Mouse (Mus musculus) intestine, embryonic 16.5 days (tissue): ENCODE measurements around the gene Spata31d1a. TPM values are rescaled to one million over a fixed set of nuclear protein-coding genes. Genes with fewer than 3 reads are reported as not detected.
A peak's percentile ranks its signal among the peaks of the same experiment; 100 is the strongest.

Source experiments
- ATAC-seq: fragments of 200-750 bp; cut with Nextera tagmentation; 2 replicates; pipeline ENCODE4 v1.8.0; 2017; ENCODE audit warnings: moderate TSS enrichment, moderate library complexity
- H3K27ac ChIP-seq: fragments of 300-500 bp; sonication (generic); 2 replicates; pipeline ENCODE4 v1.5.1; 2014; ENCODE audit warnings: mild to moderate bottlenecking, low read length
- H3K27me3 ChIP-seq: fragments of 300-500 bp; sonication (generic); replicated peaks from 2 replicates; pipeline ENCODE4 v1.6.1; 2014; ENCODE audit warnings: low read length, control low read depth, mixed read lengths; ENCODE audit not compliant: control insufficient read depth, insufficient read depth
- H3K36me3 ChIP-seq: fragments of 300-500 bp; sonication (generic); 2 replicates; pipeline ENCODE4 v1.6.1; 2014; ENCODE audit warnings: low read length, control low read depth; ENCODE audit not compliant: control insufficient read depth, insufficient read depth
- H3K4me1 ChIP-seq: fragments of 300-500 bp; sonication (generic); 2 replicates; pipeline ENCODE4 v1.6.1; 2014; ENCODE audit warnings: low read length, control low read depth, mixed read lengths; ENCODE audit not compliant: control insufficient read depth, insufficient read depth
- H3K4me2 ChIP-seq: fragments of 300-500 bp; sonication (generic); 2 replicates; pipeline ENCODE4 v1.6.1; 2014; ENCODE audit warnings: low read depth, low read length, control low read depth
- H3K4me3 ChIP-seq: fragments of 300-500 bp; sonication (generic); 2 replicates; pipeline ENCODE4 v1.5.1; 2014; ENCODE audit warnings: mild to moderate bottlenecking, low read length
- H3K9ac ChIP-seq: fragments of 300-500 bp; sonication (generic); 2 replicates; pipeline ENCODE4 v1.6.1; 2014; ENCODE audit warnings: low read depth, low read length
- H3K9me3 ChIP-seq: fragments of 300-500 bp; sonication (generic); 2 replicates; pipeline ENCODE4 v1.6.1; 2016; ENCODE audit warnings: low read length, control low read depth; ENCODE audit not compliant: control insufficient read depth
- WGBS: fragments of 180-500 bp; shearing (Covaris S2); extraction: QIAGEN DNeasy Blood & Tissue Kit; methylation state at CpG from one replicate; pipeline ENCODE4 v1.1.7; 2014; 5-methylcytosine and 5-hydroxymethylcytosine counted together
- polyA plus RNA-seq: library from polyadenylated mRNA; unstranded; fragments of >200 nt; fragmentation: Nextera tagmentation; extraction: Ambion mirVana; gene quantifications from 2 replicates; pipeline ENCODE4 v1.2.1, GENCODE M21; 2015

The Spata31d1a gene
- polyA plus RNA-seq, 1 experiment from 2014 or later: not detected

DNA sequence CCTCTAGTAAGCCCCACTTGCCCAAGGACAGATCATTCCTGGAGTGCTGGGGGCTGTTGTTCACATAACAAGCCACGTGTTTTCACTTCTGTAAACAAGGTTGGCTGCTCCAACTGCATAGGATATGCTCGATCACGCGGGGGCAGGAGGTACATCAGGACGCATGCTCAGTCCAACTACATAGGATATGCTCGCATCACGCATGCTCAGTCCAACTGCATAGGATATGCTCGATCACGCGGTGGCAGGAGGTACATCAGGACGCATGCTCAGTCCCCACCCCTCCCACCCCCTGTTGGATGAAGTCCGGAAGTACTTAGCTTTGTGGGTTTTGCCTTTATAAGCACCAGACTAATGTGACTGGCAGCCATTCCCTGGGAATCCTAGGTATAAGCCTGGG, 48.2 kb downstream of the Spata31d1a start:
- Histone ChIP-seq H3K27me3 (no peaks in the 10 kb centered on the region), H3K4me1 (peaks cover 11% of the 10 kb centered on the region), H3K9ac (no peak overlapping the region), H3K9me3 (no peaks in the 10 kb centered on the region), H3K36me3 (peaks cover 15% of the 10 kb centered on the region), H3K27ac (no peak overlapping the region), H3K4me2 (no peak overlapping the region), H3K4me3 (no peak overlapping the region)
- WGBS: 93% methylated on average over 12 of the region's 12 CpGs
- no peak for ATAC-seq

DNA sequence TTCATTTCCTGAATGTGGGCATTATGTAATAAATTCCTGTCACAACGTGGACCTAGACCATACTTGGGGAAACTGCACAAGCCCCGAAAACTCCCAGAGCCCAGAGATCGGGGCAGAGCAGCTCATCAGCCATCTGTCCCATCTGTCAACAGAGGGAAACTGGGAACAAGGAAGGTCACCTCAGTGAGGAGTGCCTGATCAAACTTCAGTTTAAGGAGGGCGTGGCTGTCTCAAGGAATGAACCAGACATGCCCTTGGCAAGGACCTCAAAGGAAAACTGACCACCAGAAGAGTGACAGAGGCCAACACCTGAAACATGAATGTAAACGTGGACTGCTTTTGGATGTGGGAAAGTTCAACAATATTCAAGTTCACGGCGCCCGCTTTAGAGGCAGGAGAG, 48.7 kb downstream of the Spata31d1a start:
- Histone ChIP-seq H3K4me3 (no peak overlapping the region), H3K9me3 (no peaks in the 10 kb centered on the region), H3K4me2 (no peak overlapping the region), H3K4me1 (peaks cover 16% of the 10 kb centered on the region), H3K27ac (no peak overlapping the region), H3K27me3 (no peaks in the 10 kb centered on the region), H3K36me3 (peaks cover 15% of the 10 kb centered on the region), H3K9ac (no peak overlapping the region)
- peak; percentile 37; the same call in 1 of the 2 replicates for ATAC-seq
- 83% methylated on average over 8 of the region's 8 CpGs for WGBS

DNA sequence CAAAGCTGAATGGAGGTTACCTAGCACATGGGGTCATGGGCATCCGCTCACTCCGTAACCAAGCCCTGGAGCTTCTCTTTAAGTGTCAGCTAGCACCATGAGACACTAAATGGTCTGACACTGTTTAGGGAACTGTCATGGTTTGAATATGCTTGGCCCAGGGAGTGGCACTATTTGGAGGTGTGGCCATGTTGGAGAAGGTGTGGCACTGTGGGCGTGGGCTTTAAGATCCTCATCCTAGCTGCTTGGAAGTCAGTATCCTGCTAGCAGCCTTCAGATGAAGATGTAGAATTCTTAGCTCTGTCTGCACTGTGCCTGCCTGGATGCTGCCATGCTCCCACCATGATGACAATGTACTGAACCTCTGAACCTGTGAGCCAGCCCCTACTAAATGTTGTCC, 49.8 kb downstream of the Spata31d1a start:
- H3K36me3 ChIP-seq: peaks cover 15% of the 10 kb centered on the region
- ATAC-seq: no peak

DNA sequence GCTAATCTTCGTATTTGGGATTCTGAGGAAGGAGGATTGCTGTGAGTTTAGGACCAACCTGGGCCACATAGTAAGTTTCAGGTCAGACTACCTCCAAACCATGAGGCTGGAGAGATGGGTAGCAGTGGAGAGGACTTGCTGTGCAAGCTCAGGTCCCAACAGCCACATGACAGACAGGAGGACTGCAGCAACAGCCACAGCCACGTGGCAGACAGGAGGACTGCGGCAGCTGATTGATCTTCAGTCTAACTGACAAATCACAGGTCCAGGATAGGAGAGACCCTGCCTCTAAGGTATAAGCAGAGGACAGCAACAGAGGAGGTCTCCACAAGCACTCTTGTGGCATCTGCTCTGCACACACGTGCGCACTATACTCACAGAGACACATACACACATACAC, 52.3 kb downstream of the Spata31d1a start:
- no peaks in the 10 kb centered on the region for H3K9me3 ChIP-seq
- no peak overlapping the region for H3K27ac ChIP-seq
- H3K4me2 ChIP-seq: no peak overlapping the region
- H3K4me1 ChIP-seq: peaks cover 27% of the 10 kb centered on the region
- no peak overlapping the region for H3K4me3 ChIP-seq
- no peak for ATAC-seq
- 83% methylated on average over 5 of the region's 5 CpGs for WGBS
- no peaks in the 10 kb centered on the region for H3K27me3 ChIP-seq
- H3K36me3 ChIP-seq: peaks cover 12% of the 10 kb centered on the region; the same call in 1 of the 2 replicates
- no peak overlapping the region for H3K9ac ChIP-seq

More for the DNA sequence above, 49.8 kb downstream of the Spata31d1a start:
- H3K4me2 ChIP-seq: no peak overlapping the region
- WGBS: 97% methylated on average over 3 of the region's 3 CpGs
- H3K4me1 ChIP-seq: peaks cover 16% of the 10 kb centered on the region
- no peak overlapping the region for H3K9ac ChIP-seq
- no peak overlapping the region for H3K27ac ChIP-seq
- no peaks in the 10 kb centered on the region for H3K9me3 ChIP-seq
- H3K4me3 ChIP-seq: no peak overlapping the region
- H3K27me3 ChIP-seq: no peaks in the 10 kb centered on the region

DNA sequence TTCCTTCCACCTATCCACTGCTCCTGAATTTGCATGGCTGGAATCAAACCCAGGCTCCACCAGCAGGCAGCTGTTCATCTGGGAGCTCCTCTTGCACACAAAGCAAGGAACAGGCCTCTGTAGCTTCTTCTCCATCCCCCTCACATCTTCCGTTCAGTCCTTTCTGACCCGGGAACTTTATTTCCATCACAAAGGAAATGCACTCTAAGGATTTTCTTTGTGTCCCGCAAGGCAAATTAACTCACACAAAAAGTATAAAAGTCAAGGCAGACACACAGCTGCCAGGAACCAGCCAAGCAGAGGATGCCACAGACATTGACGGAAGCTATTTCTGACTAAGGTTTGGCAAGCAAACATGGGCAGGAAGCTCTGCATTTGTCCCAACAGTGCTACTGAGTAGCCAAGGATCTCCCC, 53.1 kb downstream of the Spata31d1a start:
- ATAC-seq: no peak
- peaks cover 27% of the 10 kb centered on the region for H3K4me1 ChIP-seq
- H3K4me3 ChIP-seq: no peak overlapping the region
- no peaks in the 10 kb centered on the region for H3K27me3 ChIP-seq
- H3K9me3 ChIP-seq: no peaks in the 10 kb centered on the region
- 71% methylated on average over 4 of the region's 4 CpGs for WGBS
- no peak overlapping the region for H3K9ac ChIP-seq
- H3K36me3 ChIP-seq: peaks cover 12% of the 10 kb centered on the region; the same call in 1 of the 2 replicates
- H3K4me2 ChIP-seq: no peak overlapping the region
- H3K27ac ChIP-seq: 0 out of 2 replicates have a peak overlapping the region, but pooled peaks have one; percentile 30

DNA sequence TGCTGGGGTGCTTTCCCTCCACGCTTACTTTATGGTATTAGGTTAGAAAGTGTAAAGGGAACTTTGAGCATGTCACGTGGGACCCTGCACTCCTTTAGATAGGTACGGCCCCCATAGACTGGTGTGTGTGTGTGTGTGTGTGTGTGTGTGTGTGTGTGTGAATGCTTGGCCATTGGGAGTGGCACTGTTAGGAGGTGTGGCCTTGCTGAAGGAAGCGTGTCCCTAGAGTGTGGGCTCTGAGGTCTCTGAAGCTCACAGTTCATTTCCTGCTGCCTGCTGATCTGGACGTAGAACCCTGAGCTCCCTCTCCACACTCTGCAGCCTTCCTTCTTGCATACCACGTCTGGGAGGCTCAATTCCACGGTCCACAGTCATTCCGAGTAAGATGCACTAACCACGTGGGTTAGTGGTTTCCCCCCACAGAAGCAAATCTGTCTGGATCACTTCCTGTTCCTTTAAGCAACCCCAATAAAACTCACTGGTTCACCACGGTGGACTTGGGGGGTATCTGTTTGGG, 53.8 kb downstream of the Spata31d1a start:
- Histone ChIP-seq H3K27me3 (no peaks in the 10 kb centered on the region), H3K36me3 (peaks cover 6% of the 10 kb centered on the region; the same call in 1 of the 2 replicates), H3K9me3 (no peaks in the 10 kb centered on the region), H3K4me1 (peaks cover 23% of the 10 kb centered on the region), H3K4me2 (no peak overlapping the region), H3K4me3 (no peak overlapping the region), H3K27ac (0 out of 2 replicates have a peak overlapping the region, but pooled peaks have one; percentile 30), H3K9ac (no peak overlapping the region)
- 64% methylated on average over 10 of the region's 10 CpGs for WGBS
- ATAC-seq: no peak; the same call in 1 of the 2 replicates

DNA sequence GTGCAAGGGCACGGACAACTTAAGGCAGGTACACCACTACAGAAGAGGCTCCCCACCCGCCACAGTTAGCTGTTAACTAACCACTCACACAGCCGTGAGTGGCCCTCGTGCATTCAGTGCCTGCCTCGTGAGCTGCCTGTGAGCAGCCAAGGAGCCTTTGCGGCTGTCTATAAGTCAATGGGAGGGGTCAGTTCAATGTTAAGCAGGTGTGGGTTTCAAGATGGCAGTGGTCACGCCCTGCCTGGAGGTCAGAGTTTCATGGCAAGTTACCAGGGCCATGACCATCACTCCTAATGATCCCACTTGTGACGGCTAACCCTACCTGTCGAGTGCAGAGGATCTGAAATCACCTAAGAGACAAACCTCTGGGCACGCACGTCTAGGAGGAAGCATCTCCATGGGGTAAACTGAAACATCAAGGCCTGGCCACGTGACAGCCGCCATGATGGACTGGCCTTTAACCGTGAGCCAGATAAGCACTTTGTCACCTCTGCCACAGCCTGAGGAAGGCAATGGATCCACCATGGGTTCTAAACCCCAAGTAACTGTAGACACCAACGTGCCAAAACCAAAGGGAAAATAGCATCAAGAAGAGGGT, 54.3 kb downstream of the Spata31d1a start:
- H3K9ac ChIP-seq: no peak overlapping the region
- H3K4me2 ChIP-seq: no peak overlapping the region
- no peaks in the 10 kb centered on the region for H3K9me3 ChIP-seq
- peaks cover 23% of the 10 kb centered on the region for H3K4me1 ChIP-seq
- no peak overlapping the region for H3K4me3 ChIP-seq
- no peaks in the 10 kb centered on the region for H3K27me3 ChIP-seq
- H3K27ac ChIP-seq: no peak overlapping the region
- 0 out of 2 replicates have a peak, but pooled peaks cover 6% of the 10 kb centered on the region for H3K36me3 ChIP-seq
- WGBS: 92% methylated on average over 15 of the region's 15 CpGs
- no peak for ATAC-seq

DNA sequence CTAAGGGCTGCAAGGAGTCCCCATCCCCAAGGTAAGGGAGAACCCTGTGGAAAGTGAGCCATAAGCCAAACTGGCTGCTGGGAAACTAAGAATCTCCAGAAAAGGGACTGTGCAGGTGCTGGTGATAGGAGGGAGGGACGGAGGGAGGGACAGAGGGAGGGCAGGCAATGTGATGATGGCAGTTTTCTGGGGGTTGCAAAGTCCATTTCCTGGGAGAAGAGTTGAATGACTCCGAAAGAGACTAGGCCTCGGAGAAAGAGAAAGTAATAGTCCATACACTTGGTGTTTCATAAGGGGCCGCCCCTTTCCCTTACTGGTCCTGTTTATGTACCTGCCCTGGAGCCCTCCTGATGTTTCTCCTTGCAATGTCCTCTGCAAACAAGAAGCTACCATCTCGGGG, 55.7 kb downstream of the Spata31d1a start:
- H3K27ac ChIP-seq: 0 out of 2 replicates have a peak overlapping the region, but pooled peaks have one; percentile 16
- no peaks in the 10 kb centered on the region for H3K27me3 ChIP-seq
- H3K4me3 ChIP-seq: no peak overlapping the region
- H3K9me3 ChIP-seq: no peaks in the 10 kb centered on the region
- WGBS: 72% methylated on average over 5 of the region's 5 CpGs
- no peak overlapping the region for H3K9ac ChIP-seq
- 0 out of 2 replicates have a peak, but pooled peaks cover 6% of the 10 kb centered on the region for H3K36me3 ChIP-seq
- no peak overlapping the region for H3K4me2 ChIP-seq
- peaks cover 27% of the 10 kb centered on the region for H3K4me1 ChIP-seq
- peak; percentile 80 for ATAC-seq

DNA sequence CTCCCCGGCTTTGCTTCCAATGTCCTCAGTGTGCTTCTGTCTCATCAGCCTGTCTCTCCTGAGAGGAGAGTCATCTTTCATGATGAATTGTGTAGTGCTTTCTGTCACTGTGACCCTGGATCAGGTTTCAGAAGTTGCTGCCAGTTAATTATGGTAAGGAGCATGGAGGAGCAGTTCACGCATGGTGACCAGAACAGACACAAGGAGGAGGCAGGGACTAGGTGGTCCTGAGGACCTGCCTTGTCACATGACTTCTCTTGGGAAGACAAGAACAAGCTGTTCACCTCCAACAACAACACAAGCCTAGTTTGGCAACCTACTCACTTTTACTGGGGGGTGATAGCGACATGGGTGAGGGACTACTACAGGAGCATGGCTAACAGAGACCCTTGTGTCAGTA, 57.0 kb downstream of the Spata31d1a start:
- H3K9me3 ChIP-seq: no peaks in the 10 kb centered on the region

More for the DNA sequence above, 57.0 kb downstream of the Spata31d1a start:
- no peak for ATAC-seq
- no peak overlapping the region for H3K4me3 ChIP-seq
- H3K9ac ChIP-seq: no peak overlapping the region
- H3K4me1 ChIP-seq: peaks cover 27% of the 10 kb centered on the region
- whole genome bisulfite sequencing: 69% methylated on average over 3 of the region's 3 CpGs
- no peaks in the 10 kb centered on the region for H3K27me3 ChIP-seq
- H3K4me2 ChIP-seq: no peak overlapping the region
- no peak overlapping the region for H3K27ac ChIP-seq
- 0 out of 2 replicates have a peak, but pooled peaks cover 5% of the 10 kb centered on the region for H3K36me3 ChIP-seq
